Mouse (Mus musculus): ENCODE data around the gene Krt4. TPM values are rescaled to one million over a fixed set of nuclear protein-coding genes. Genes with fewer than 3 reads are reported as not detected.

Gene Krt4
- total RNA-seq, 2 experiments from 2014 or later: 0.24 TPM; not detected in 1

DNA sequence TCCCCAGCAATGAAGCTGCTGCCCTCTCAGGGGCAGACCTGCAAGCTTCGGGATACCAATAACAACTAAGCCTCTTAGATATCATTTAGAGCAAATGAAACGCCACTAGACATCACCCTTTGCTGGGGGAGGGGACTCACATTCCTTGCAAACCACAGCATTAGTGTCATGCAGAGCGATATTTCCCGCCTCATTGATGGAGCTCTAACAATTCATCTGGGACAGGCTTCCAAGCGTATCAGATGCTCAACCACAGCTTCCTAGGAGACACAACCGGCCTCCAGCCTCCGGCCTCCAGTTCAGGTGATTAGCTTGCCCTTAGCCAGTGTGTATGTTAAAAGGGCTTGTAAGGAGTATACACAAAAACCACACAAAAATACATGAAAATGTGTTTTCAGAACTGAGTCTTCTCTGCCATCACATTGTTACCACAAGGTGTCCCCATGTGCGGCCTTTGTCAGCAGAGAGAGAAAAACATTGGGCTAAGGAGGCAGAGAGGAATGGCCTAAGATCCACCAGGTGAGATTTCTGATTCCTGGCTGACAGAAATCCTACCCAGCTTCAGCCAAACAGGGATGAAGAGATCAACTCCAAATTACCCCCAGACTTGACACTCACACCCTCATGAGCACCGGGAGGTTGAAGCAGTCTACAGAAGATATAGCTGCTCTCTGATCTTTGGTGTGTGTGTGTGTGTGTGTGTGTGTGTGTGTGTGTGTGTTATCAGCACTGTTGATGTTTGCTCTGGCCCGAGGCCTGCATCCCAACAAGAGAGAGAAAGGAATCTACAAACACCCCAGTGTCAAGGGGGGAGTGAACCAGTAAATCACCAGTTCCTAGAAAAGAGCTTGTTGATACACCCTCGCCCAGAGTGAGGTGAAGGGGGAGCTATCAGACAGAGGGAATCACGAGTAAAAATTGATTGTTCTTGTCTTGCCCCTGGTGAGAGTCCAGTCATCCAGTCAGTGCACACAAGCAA is 22.1 kb downstream of the Krt4 start:
- intact Hi-C loops (cut with DNase I): no loop called here
- no peak for DNase-seq

DNA sequence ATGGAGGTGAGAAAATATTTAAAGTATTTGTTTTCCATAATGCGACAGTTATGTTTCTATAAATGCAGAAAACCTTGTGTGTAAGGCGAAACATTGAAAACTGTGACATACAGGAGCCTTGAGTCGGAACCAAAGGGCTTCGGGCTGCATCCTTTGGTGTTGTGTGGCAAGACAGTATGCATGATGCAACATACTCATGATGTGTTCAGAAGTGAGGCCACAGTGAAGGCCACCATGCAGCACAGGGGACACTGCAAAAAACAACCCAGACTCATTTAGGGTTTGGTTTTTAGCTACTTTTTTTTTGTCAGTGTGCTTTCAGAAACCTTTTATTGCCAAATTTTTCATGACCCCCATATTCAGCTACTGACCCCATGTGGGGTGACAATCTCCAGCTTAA is 29.3 kb downstream of the Krt4 start:
- intact Hi-C loops (cut with DNase I): no loop called here
- DNase-seq: no peak

- no peak for DNase-seq
These were observed 31.7 kb downstream of the Krt4 start, which contains the start of gene Krt76 for GRCm38 (mm10) chr15:101892820-101893219. Gene Krt76 (minus strand): TSS chr15:101892920.

DNA sequence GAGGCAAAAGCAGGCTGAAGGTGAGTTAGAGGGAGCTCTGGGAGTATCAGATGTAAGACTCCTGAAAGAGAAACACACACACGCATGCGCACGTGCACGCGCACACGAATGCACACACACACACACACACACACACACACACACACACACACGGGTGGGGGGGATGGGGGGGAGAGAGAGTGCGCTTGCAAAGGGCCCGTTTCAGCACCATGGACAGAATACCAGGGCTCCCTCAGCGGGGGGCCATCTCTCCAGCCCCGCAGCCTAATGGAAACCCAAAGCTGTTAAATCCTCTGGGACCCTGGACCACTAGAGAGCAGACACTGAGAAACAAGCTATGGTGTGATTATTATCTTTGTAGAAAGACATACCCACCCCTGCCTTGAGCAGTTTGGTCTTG is 44.8 kb downstream of the Krt4 start:
- intact Hi-C loops (cut with DNase I): no loop called here
- DNase-seq: no peak

More at GRCm38 (mm10) chr15:101892820-101893219, 31.7 kb downstream of the Krt4 start, which contains the start of gene Krt76:
- intact Hi-C loops (cut with DNase I): no loop called here

DNA sequence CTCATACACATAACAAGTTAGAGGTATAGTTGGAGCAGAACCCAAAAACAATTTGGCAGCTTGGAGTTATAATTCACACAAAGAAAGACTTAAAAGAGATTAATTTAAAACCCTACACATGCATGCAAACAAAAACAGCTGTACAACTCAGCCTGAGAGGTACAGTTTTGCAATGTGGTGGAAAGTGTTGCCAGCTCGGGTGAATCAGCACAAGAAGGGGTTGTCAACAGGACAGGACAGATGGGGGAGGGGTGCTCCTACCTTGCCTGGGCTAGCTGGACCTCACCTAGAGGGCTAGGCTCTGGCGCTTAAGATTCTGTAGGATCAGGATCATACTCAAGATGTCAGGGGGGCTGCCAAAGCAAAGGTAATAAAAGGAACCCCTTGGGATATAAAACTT is 46.5 kb downstream of the Krt4 start:
- intact Hi-C loops (cut with DNase I): no loop called here
- DNase-seq: no peak

GRCm38 (mm10) chr15:101874383-101874782 is 50.2 kb downstream of the Krt4 start:
- DNase-seq: no peak
- intact Hi-C loops (cut with DNase I): no loop called here

- intact Hi-C loops (cut with DNase I): no loop called here
- DNase-seq: no peak
These were observed 51.3 kb downstream of the Krt4 start for GRCm38 (mm10) chr15:101873231-101873630.

DNA sequence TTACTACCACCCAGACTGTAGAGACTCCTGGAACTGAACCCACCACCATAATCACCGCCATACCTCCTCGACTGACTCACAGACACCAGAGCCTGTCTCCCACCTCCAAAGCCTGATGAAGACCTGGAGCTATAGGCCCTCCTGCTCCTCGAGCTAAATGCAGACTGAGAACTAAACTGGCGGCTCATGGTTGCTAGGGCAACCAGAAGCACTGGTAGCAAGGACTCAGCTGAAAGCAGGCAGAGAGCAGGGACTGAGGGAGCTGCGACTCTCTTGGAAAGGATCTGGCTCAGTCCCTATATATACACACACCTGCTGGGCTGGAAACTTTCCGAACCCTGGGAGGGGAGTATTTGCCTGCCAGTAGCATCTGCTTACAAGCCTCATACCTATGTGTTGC is 55.1 kb downstream of the Krt4 start, which contains the start of gene Krt77:
TSS of gene Krt77 (minus strand) at position 275 of the 400 bp plus-strand sequence.
- no peak for DNase-seq
- intact Hi-C loops (cut with DNase I): no loop called here

Small RNA genes within 50 kb of the gene (microRNA-seq; reads per million reads assigned to microRNA genes)
- gene Gm44356: not detected

Other genes starting within 250 kb of the Krt4 start
- gene Krt6b, start 244.4 kb downstream of the Krt4 start, total RNA-seq (2021): not detected
- not detected for gene Krt6a, start 230.4 kb downstream of the Krt4 start, total RNA-seq (2021)
- gene Krt5, start 211.8 kb downstream of the Krt4 start, total RNA-seq (2021): not detected
- gene Krt71, start 181.6 kb downstream of the Krt4 start, total RNA-seq (2021): not detected
- gene Krt72, start 138.3 kb downstream of the Krt4 start, total RNA-seq (2021): not detected
- gene Krt73, start 122.4 kb downstream of the Krt4 start, total RNA-seq (2021): under 1 TPM; 0.42 to 0.46 TPM
- gene Krt2, start 106.6 kb downstream of the Krt4 start, total RNA-seq (2021): not detected
- gene Krt1, start 73.9 kb downstream of the Krt4 start, total RNA-seq (2021): 1 to 10 TPM; 5.9 to 6.1 TPM
- gene Krt77, start 55.0 kb downstream of the Krt4 start, total RNA-seq (2021): 1 to 10 TPM; 6.7 to 7.8 TPM
- gene Krt76, start 31.8 kb downstream of the Krt4 start, total RNA-seq (2021): not detected
- gene Krt79, start 15.6 kb upstream of the Krt4 start, total RNA-seq (2021): under 1 TPM in 1 of 2 experiments, not detected in 1; 0.32 TPM
- not detected for gene Krt78, start 29.6 kb upstream of the Krt4 start, total RNA-seq (2021)
- gene Krt8, start 79.7 kb upstream of the Krt4 start, total RNA-seq (2021): under 1 TPM in 1 of 2 experiments, not detected in 1; 0.18 TPM
- under 1 TPM; 0.26 to 0.64 TPM for gene Krt18, start 103.4 kb upstream of the Krt4 start, total RNA-seq (2021)
- gene Eif4b, start 149.0 kb upstream of the Krt4 start, total RNA-seq (2021): 100 to 1,000 TPM; 206 to 211 TPM
- gene Tns2, start 175.7 kb upstream of the Krt4 start, total RNA-seq (2021): 10 to 100 TPM in 1 of 2 experiments, 1 to 10 TPM in 1; 8.5 to 11.4 TPM
- gene Spryd3, start 211.5 kb upstream of the Krt4 start, total RNA-seq (2021): 100 to 1,000 TPM; 115 to 118 TPM
- gene Igfbp6, start 219.6 kb upstream of the Krt4 start, total RNA-seq (2021): 1 to 10 TPM; 1.6 to 2.0 TPM
- gene Soat2, start 225.8 kb upstream of the Krt4 start, total RNA-seq (2021): not detected

All from left cerebral cortex, postnatal 4 days (tissue).